Mouse (Mus musculus) stomach, postnatal 0 days (tissue): Measurements from ENCODE around the gene Gpr18.

Source experiments
- CTCF ChIP-seq: IDR thresholded peaks from 2 replicates; pipeline ENCODE4 v1.5.1; 2016; ENCODE audit warnings: antibody characterized with exemption, low read depth, mild to moderate bottlenecking, moderate library complexity
- EP300 ChIP-seq: optimal IDR thresholded peaks from 2 replicates; pipeline ENCODE3; 2016; ENCODE audit warnings: antibody characterized with exemption

DNA sequence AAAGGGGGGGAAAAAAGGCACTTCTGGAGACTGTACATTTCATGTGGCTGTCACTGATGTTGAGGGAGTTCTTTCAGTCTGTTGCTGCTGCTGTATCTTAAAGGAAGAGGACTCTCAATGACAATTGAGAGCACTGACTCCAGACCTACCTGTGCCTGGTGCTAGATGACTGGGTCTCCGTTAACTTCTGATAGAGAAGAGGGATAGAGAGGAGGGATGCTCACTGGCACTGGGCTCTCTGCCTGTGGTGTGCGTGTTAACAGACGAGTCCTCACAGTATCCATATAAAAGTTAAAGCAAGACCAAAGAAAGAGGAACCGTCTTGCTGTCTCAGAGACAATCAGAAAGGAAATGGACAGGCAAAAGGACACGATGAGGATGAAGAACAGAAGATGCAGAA lies 40.7 kb upstream of the Gpr18 start:
- TF ChIP-seq CTCF = no peak
- no peak for TF ChIP-seq EP300
